Mouse (Mus musculus): ENCODE results near the gene Cul7.
A peak's percentile ranks its signal among the peaks of the same experiment; 100 is the strongest.

Gene Cul7

GRCm38 (mm10) chr17:46650232-46651031, at the start of gene Cul7:
TSS of gene Cul7 (plus strand) at chr17:46650337.
- DNase-seq, result peak; percentile 93

- DNase-seq, result no peak
Measured at GRCm38 (mm10) chr17:46600569-46600968, 49.6 kb upstream of the Cul7 start.

GRCm38 (mm10) chr17:46602212-46602611, 47.9 kb upstream of the Cul7 start:
- no peak for DNase-seq

- no peak for DNase-seq
Measured at GRCm38 (mm10) chr17:46603229-46603628, 46.9 kb upstream of the Cul7 start.

GRCm38 (mm10) chr17:46605126-46605525, 45.0 kb upstream of the Cul7 start:
- no peak for DNase-seq

GRCm38 (mm10) chr17:46605987-46606386, 44.1 kb upstream of the Cul7 start:
- peak; percentile 37 for DNase-seq

GRCm38 (mm10) chr17:46609721-46610514, 40.2 kb upstream of the Cul7 start:
- DNase-seq, result no peak

- DNase-seq, result no peak
Measured at GRCm38 (mm10) chr17:46611316-46611715, 38.8 kb upstream of the Cul7 start.

- no peak for DNase-seq
Measured at GRCm38 (mm10) chr17:46612189-46612588, 37.9 kb upstream of the Cul7 start.

- no peak for DNase-seq
Measured at GRCm38 (mm10) chr17:46612820-46613219, 37.3 kb upstream of the Cul7 start.

GRCm38 (mm10) chr17:46613229-46613628, 36.9 kb upstream of the Cul7 start:
- DNase-seq, result no peak

GRCm38 (mm10) chr17:46617799-46618198, 32.3 kb upstream of the Cul7 start:
- no peak for DNase-seq

- no peak for DNase-seq
Measured at GRCm38 (mm10) chr17:46618394-46618768, 31.8 kb upstream of the Cul7 start.

GRCm38 (mm10) chr17:46618769-46619682, 31.1 kb upstream of the Cul7 start:
- no peak for DNase-seq

GRCm38 (mm10) chr17:46619683-46620357, 30.3 kb upstream of the Cul7 start:
- no peak for DNase-seq

GRCm38 (mm10) chr17:46621324-46621723, 28.8 kb upstream of the Cul7 start:
- peak; percentile 75 for DNase-seq

- DNase-seq, result no peak
Measured at GRCm38 (mm10) chr17:46622269-46622668, 27.9 kb upstream of the Cul7 start.

- DNase-seq, result no peak
Measured at GRCm38 (mm10) chr17:46623819-46624557, 26.1 kb upstream of the Cul7 start.

GRCm38 (mm10) chr17:46624598-46624997, 25.5 kb upstream of the Cul7 start:
- DNase-seq, result no peak

GRCm38 (mm10) chr17:46627409-46627808, 22.7 kb upstream of the Cul7 start:
- no peak for DNase-seq

GRCm38 (mm10) chr17:46628471-46628790, 21.7 kb upstream of the Cul7 start:
- DNase-seq, result no peak

All from right cerebral cortex, postnatal 14 days (tissue).